Comparison of ENCODE assay signal across 22 mouse cellular contexts in genomic region chr1:190846074-190846730, GRCm38 (mm10).
DNase-seq lines count a peak whose midpoint lies in the region; ATAC-seq and TF ChIP-seq lines count a peak whose summit lies in the region.
"Had no signal": no experiment of that assay in that cellular context is flagged by ENCODE, and none has a peak within 500 bp of the region (broad histone marks: within the 10 kb centered on the region; RNA-seq: fewer than 3 reads in every experiment).

No protein-coding gene starts in this region.

- H3K27me3 ChIP-seq in forebrain, postnatal 0 days (ENCODE audit: insufficient read depth, low read length), result no peaks in the 10 kb centered on the region
- H3K27me3 ChIP-seq in forebrain, embryonic 14.5 days (replicated peaks; ENCODE audit: control insufficient read depth, insufficient read depth, low read length), result no peaks in the 10 kb centered on the region
- no peaks in the 10 kb centered on the region for H3K27me3 ChIP-seq in midbrain, postnatal 0 days (ENCODE audit: insufficient read depth, low read length)
- H3K27me3 ChIP-seq in midbrain, embryonic 11.5 days (ENCODE audit: control insufficient read depth, insufficient read depth, low read length), result no peaks in the 10 kb centered on the region
- H3K27me3 ChIP-seq: embryonic facial prominence, embryonic 13.5 days; limb, embryonic 12.5 days; liver, embryonic 12.5 days; midbrain, embryonic 12.5 days; neural tube, embryonic 12.5 days had no signal

- ATAC-seq in forebrain, postnatal 0 days, result peak; percentile 85
- no peak for ATAC-seq in forebrain, embryonic 14.5 days
- no peak for ATAC-seq in midbrain, postnatal 0 days (ENCODE audit: low FRiP score)
- no peak for ATAC-seq in midbrain, embryonic 11.5 days (ENCODE audit: low FRiP score)
- ATAC-seq: activated CD4-positive, CD25-positive, alpha-beta regulatory T cell, adult 4 months; CD4-positive, CD25-positive, alpha-beta regulatory T cell, adult 4 months; inflammation-experienced regulatory T-cells, adult 6 months; liver, embryonic 12.5 days had no signal

- H3K4me2 ChIP-seq in forebrain, postnatal 0 days (ENCODE audit: low read depth), result no peak overlapping the region
- H3K4me2 ChIP-seq in forebrain, embryonic 14.5 days (ENCODE audit: low read length), result no peak overlapping the region
- no peak overlapping the region for H3K4me2 ChIP-seq in midbrain, postnatal 0 days (ENCODE audit: low read depth, low read length, poor library complexity, severe bottlenecking)
- H3K4me2 ChIP-seq in midbrain, embryonic 11.5 days, result no peak overlapping the region
- H3K4me2 ChIP-seq: embryonic facial prominence, embryonic 13.5 days; limb, embryonic 12.5 days; liver, embryonic 12.5 days; midbrain, embryonic 12.5 days; neural tube, embryonic 12.5 days had no signal

- no peaks in the 10 kb centered on the region for H3K4me1 ChIP-seq in forebrain, postnatal 0 days (ENCODE audit: insufficient read depth)
- H3K4me1 ChIP-seq in forebrain, embryonic 14.5 days (ENCODE audit: control insufficient read depth, insufficient read depth, low read length), result no peaks in the 10 kb centered on the region
- no peaks in the 10 kb centered on the region for H3K4me1 ChIP-seq in midbrain, postnatal 0 days (ENCODE audit: insufficient read depth, low read length)
- no peaks in the 10 kb centered on the region for H3K4me1 ChIP-seq in midbrain, embryonic 11.5 days (ENCODE audit: control insufficient read depth, insufficient read depth, low read length)
- H3K4me1 ChIP-seq: embryonic facial prominence, embryonic 13.5 days; limb, embryonic 12.5 days had no signal

- WGBS in forebrain, postnatal 0 days, result 67% methylated on average over 11 of the region's 11 CpGs
- 87% methylated on average over 11 of the region's 11 CpGs for WGBS in forebrain, embryonic 14.5 days
- 80% methylated on average over 11 of the region's 11 CpGs for WGBS in midbrain, postnatal 0 days
- 94% methylated on average over 11 of the region's 11 CpGs for WGBS in midbrain, embryonic 11.5 days

- H3K36me3 ChIP-seq in forebrain, postnatal 0 days (ENCODE audit: insufficient read depth), result peaks cover 9% of the 10 kb centered on the region; the same call in 1 of the 2 replicates
- H3K36me3 ChIP-seq in forebrain, embryonic 14.5 days (ENCODE audit: control insufficient read depth, insufficient read depth, low read length), result peaks cover 3% of the 10 kb centered on the region; the same call in 1 of the 2 replicates
- 0 out of 2 replicates have a peak, but pooled peaks cover 3% of the 10 kb centered on the region for H3K36me3 ChIP-seq in midbrain, postnatal 0 days (ENCODE audit: insufficient read depth, low read length)
- no peaks in the 10 kb centered on the region; the same call in 1 of the 2 replicates for H3K36me3 ChIP-seq in midbrain, embryonic 11.5 days (ENCODE audit: control insufficient read depth, insufficient read depth, low read length)

- no peak overlapping the region for H3K4me3 ChIP-seq in forebrain, postnatal 0 days (ENCODE audit: low read depth, low read length)
- H3K4me3 ChIP-seq in forebrain, embryonic 14.5 days (ENCODE audit: low read depth, low read length), result no peak overlapping the region
- no peak overlapping the region for H3K4me3 ChIP-seq in midbrain, postnatal 0 days (ENCODE audit: low read depth, low read length)
- H3K4me3 ChIP-seq in midbrain, embryonic 11.5 days (ENCODE audit: low read depth, low read length), result no peak overlapping the region
- H3K4me3 ChIP-seq: embryonic facial prominence, embryonic 13.5 days; hindbrain, embryonic 10.5 days; limb, embryonic 12.5 days; liver, embryonic 12.5 days; midbrain, embryonic 12.5 days; neural tube, embryonic 12.5 days had no signal

- DNase-seq in forebrain, postnatal 0 days, result peak; percentile 63
- no peak for DNase-seq in forebrain, embryonic 14.5 days (ENCODE audit: low spot score)
- peak; percentile 9 for DNase-seq in kidney, postnatal 14 days
- DNase-seq in kidney, adult 18-20 months, result no peak
- peak; percentile 26 for DNase-seq in midbrain, postnatal 0 days (ENCODE audit: low spot score)
- no peak for DNase-seq in midbrain, embryonic 11.5 days (ENCODE audit: low spot score, missing footprints)
- peak; percentile 44 for DNase-seq in layer of hippocampus, adult 9-10 months (ENCODE audit: low spot score)
- DNase-seq in heart, adult 18-20 months, result no peak
- DNase-seq: adrenal gland, postnatal 10 days; cerebellum, adult 11 months; gastrocnemius, postnatal 14 days; lung, adult 2 months; lung, postnatal 36 days had no signal

- H3K9ac ChIP-seq in forebrain, postnatal 0 days, result no peak overlapping the region
- H3K9ac ChIP-seq in forebrain, embryonic 14.5 days (ENCODE audit: low read length), result no peak overlapping the region
- H3K9ac ChIP-seq in midbrain, postnatal 0 days (replicated peaks; ENCODE audit: low read length, poor library complexity, severe bottlenecking), result no peak overlapping the region
- no peak overlapping the region for H3K9ac ChIP-seq in midbrain, embryonic 11.5 days (ENCODE audit: low read length)
- H3K9ac ChIP-seq: embryonic facial prominence, embryonic 13.5 days; limb, embryonic 12.5 days; liver, embryonic 12.5 days; midbrain, embryonic 12.5 days; neural tube, embryonic 12.5 days had no signal

- H3K27ac ChIP-seq in forebrain, postnatal 0 days (ENCODE audit: low read depth, low read length), result peak overlapping the region; percentile 74
- H3K27ac ChIP-seq in forebrain, embryonic 14.5 days (ENCODE audit: low read depth, low read length), result no peak overlapping the region
- H3K27ac ChIP-seq in midbrain, postnatal 0 days (ENCODE audit: low read depth, low read length), result peak overlapping the region; percentile 33; the same call in 1 of the 2 replicates
- H3K27ac ChIP-seq in midbrain, embryonic 11.5 days (ENCODE audit: low read depth, low read length), result no peak overlapping the region
- H3K27ac ChIP-seq: embryonic facial prominence, embryonic 13.5 days; hindbrain, embryonic 10.5 days; limb, embryonic 12.5 days; liver, embryonic 12.5 days; midbrain, embryonic 12.5 days; neural tube, embryonic 12.5 days had no signal

- TF ChIP-seq CTCF in forebrain, postnatal 0 days (IDR thresholded peaks at IDR 0.05; ENCODE audit: low read depth), result no peak
- no peak for TF ChIP-seq CTCF in midbrain, postnatal 0 days (IDR thresholded peaks at IDR 0.05)

- H3K9me3 ChIP-seq in forebrain, postnatal 0 days (ENCODE audit: low read length), result no peaks in the 10 kb centered on the region
- H3K9me3 ChIP-seq in forebrain, embryonic 14.5 days (replicated peaks; ENCODE audit: control insufficient read depth, low read length), result no peaks in the 10 kb centered on the region
- no peaks in the 10 kb centered on the region for H3K9me3 ChIP-seq in midbrain, postnatal 0 days (ENCODE audit: low read length)
- H3K9me3 ChIP-seq in midbrain, embryonic 11.5 days (ENCODE audit: control insufficient read depth, low read length), result no peaks in the 10 kb centered on the region
- H3K9me3 ChIP-seq: embryonic facial prominence, embryonic 13.5 days; hindbrain, embryonic 10.5 days; limb, embryonic 12.5 days; liver, embryonic 12.5 days; midbrain, embryonic 12.5 days; neural tube, embryonic 12.5 days had no signal

Comparison
In these comparisons a context has a peak if more than half of its experiments do, and no peak if none do; other contexts are left out.
1. DNase-seq: peak in forebrain, postnatal 0 days (single experiment), kidney, postnatal 14 days (single experiment), midbrain, postnatal 0 days (single experiment) and layer of hippocampus, adult 9-10 months (single experiment); none in forebrain, embryonic 14.5 days (single experiment), kidney, adult 18-20 months (single experiment), midbrain, embryonic 11.5 days (single experiment) and heart, adult 18-20 months (0 of 2).
2. H3K27ac ChIP-seq: peak in forebrain, postnatal 0 days (single experiment) and midbrain, postnatal 0 days (single experiment); none in forebrain, embryonic 14.5 days (single experiment) and midbrain, embryonic 11.5 days (single experiment).